Mouse (Mus musculus) layer of hippocampus, adult 8-10 months (tissue): ENCODE data around the gene Azin2. TPM values are rescaled to one million over a fixed set of nuclear protein-coding genes. Genes with fewer than 3 reads are reported as not detected.

Experiments
- total RNA-seq, 4 experiments: library from RNA; stranded (reverse); gene quantifications; 2 replicates each; pipeline ENCODE4 v1.2.4; 2022

Azin2 gene
- total RNA-seq, 4 experiments from 2014 or later = 38.0 to 45.0 (median 43.4) TPM

Other genes starting within 250 kb of the Azin2 start
- under 1 TPM; 0.13 to 0.53 (median 0.22) TPM for gene A3galt2, start 207.1 kb downstream of the Azin2 start, total RNA-seq
- 10 to 100 TPM; 22.1 to 28.3 (median 25.5) TPM for gene Zfp362, start 156.4 kb downstream of the Azin2 start, total RNA-seq
- 10 to 100 TPM; 14.2 to 17.7 (median 16.5) TPM for gene Trim62, start 78.9 kb downstream of the Azin2 start, total RNA-seq
- 10 to 100 TPM; 26.3 to 32.0 (median 27.8) TPM for gene Ak2, start 29.5 kb upstream of the Azin2 start, total RNA-seq
- 10 to 100 TPM; 38.6 to 49.5 (median 41.8) TPM for gene Rnf19b, start 95.8 kb upstream of the Azin2 start, total RNA-seq
- not detected for gene Tmem54, start 143.1 kb upstream of the Azin2 start, total RNA-seq
- gene Hpca, start 159.6 kb upstream of the Azin2 start, total RNA-seq = 1,000 to 10,000 TPM; 1,891 to 2,020 (median 1,922) TPM
- gene Fndc5, start 174.6 kb upstream of the Azin2 start, total RNA-seq = 10 to 100 TPM; 65.6 to 77.6 (median 69.9) TPM
- 10 to 100 TPM; 33.2 to 41.3 (median 39.6) TPM for gene S100pbp, start 227.3 kb upstream of the Azin2 start, total RNA-seq
- 10 to 100 TPM; 85.5 to 91.6 (median 87.1) TPM for gene Yars, start 227.3 kb upstream of the Azin2 start, total RNA-seq